Mouse (Mus musculus) liver, embryonic 14.5 days (tissue): Measurements from ENCODE around the gene Rassf1. TPM values are rescaled to one million over a fixed set of nuclear protein-coding genes. Genes with fewer than 3 reads are reported as not detected.
A peak's percentile ranks its signal among the peaks of the same experiment; 100 is the strongest.
"Not testable (repeated sequence)": the region's sequence is repeated elsewhere in the genome, so short reads cannot be mapped to it uniquely, and the experiment has no call there.

ENCODE experiments used
- ATAC-seq: fragments of 200-750 bp; cut with Nextera tagmentation; 2 replicates; pipeline ENCODE4 v1.8.0; 2017; ENCODE audit warnings: moderate number of reproducible peaks, mild to moderate bottlenecking, moderate library complexity; ENCODE audit not compliant: insufficient read depth
- DNase-seq, 3 experiments: peaks; one replicate each; pipeline ENCODE4 v3.0.0-alpha.2; 2012 to 2013; ENCODE audit warnings: low read depth in 3 of 3, low spot score in 3 of 3
- H3K27ac ChIP-seq: fragments of 300-500 bp; sonication (generic); 2 replicates; pipeline ENCODE4 v1.5.1; 2014; ENCODE audit warnings: moderate library complexity, mild to moderate bottlenecking, control low read depth, inconsistent platforms
- H3K27me3 ChIP-seq: fragments of 300-500 bp; sonication (generic); 2 replicates; pipeline ENCODE4 v1.6.1; 2014; ENCODE audit warnings: mild to moderate bottlenecking, low read length, moderate library complexity; ENCODE audit not compliant: control insufficient read depth, insufficient read depth
- H3K36me3 ChIP-seq: fragments of 300-500 bp; sonication (generic); replicated peaks from 2 replicates; pipeline ENCODE4 v1.6.1; 2014; ENCODE audit warnings: low read depth; ENCODE audit not compliant: control insufficient read depth, insufficient read depth
- H3K4me1 ChIP-seq, 2 experiments: fragments of 200-500 bp in 1 of 2; fragments of 300-500 bp in 1 of 2; sonication (generic) in 1 of 2; replicated peaks; 2 replicates each; pipeline ENCODE4 v1.6.1; 2012 to 2014; ENCODE audit warnings: antibody characterized with exemption in 1 of 2, inconsistent platforms in 1 of 2, low read length in 1 of 2; ENCODE audit not compliant: control insufficient read depth in 2 of 2, insufficient read depth in 2 of 2
- H3K4me2 ChIP-seq: fragments of 300-500 bp; sonication (generic); 2 replicates; pipeline ENCODE4 v1.6.1; 2014; ENCODE audit warnings: low read depth, mild to moderate bottlenecking, control low read depth, moderate library complexity
- H3K4me3 ChIP-seq, 2 experiments: fragments of 200-500 bp in 1 of 2; fragments of 300-500 bp in 1 of 2; sonication (generic) in 1 of 2; 2 replicates each; pipeline ENCODE4 v1.5.1; 2012 to 2014; ENCODE audit warnings: low read depth in 2 of 2, low read length in 2 of 2, mild to moderate bottlenecking in 2 of 2, control low read depth in 1 of 2, inconsistent platforms in 1 of 2, moderate library complexity in 1 of 2; ENCODE audit not compliant: insufficient read depth in 1 of 2
- H3K9ac ChIP-seq: fragments of 300-500 bp; sonication (generic); replicated peaks from 2 replicates; pipeline ENCODE4 v1.6.1; 2014; ENCODE audit warnings: mild to moderate bottlenecking, control low read depth, moderate library complexity
- H3K9me3 ChIP-seq: fragments of 300-500 bp; sonication (generic); 2 replicates; pipeline ENCODE4 v1.6.1; 2016; ENCODE audit warnings: low read length, mixed read lengths; ENCODE audit not compliant: control insufficient read depth
- CTCF ChIP-seq: IDR thresholded peaks from 2 replicates; pipeline ENCODE4 v1.5.1; 2016; ENCODE audit warnings: antibody characterized with exemption, low read depth, control low read depth
- EP300 ChIP-seq: IDR thresholded peaks from 2 replicates; pipeline ENCODE4 v1.6.1; 2016; ENCODE audit warnings: antibody characterized with exemption, low read depth
- WGBS: fragments of 180-500 bp; shearing (Covaris S2); extraction: QIAGEN DNeasy Blood & Tissue Kit; methylation state at CpG from one replicate; pipeline ENCODE4 v1.1.7; 2014; ENCODE audit not compliant: insufficient replicate concordance; 5-methylcytosine and 5-hydroxymethylcytosine counted together
- polyA plus RNA-seq, 2 experiments: library from polyadenylated mRNA; depleted of rRNA in 1 of 2; stranded (reverse) in 1 of 2; unstranded in 1 of 2; fragments of >200 nt; fragmentation: Nextera tagmentation in 1 of 2; extraction: Ambion mirVana in 1 of 2; gene quantifications; 2 replicates each; pipeline versions ENCODE4 v1.2.1 to v1.2.3; 2012 to 2014

Rassf1 gene
- polyA plus RNA-seq, 2 experiments = 11.2 to 13.6 TPM

DNA sequence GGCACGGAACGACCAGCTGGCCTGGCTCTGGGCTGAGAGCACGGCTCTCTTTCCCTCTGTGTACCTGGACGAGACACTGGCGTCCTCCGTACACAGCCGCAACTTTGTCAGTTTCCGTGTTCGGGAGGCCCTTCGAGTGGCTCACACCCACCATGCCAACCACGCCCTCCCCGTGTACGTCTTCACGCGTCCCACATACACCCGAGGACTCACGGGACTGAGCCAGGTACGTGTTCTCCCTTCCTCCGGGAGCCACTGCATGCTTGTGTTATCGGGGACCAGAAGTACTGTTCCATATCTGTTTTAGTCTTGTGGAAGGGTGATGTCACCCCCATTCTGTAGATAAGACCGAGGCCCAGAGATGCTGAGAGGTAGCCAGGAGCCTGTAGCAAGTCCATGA lies 19.5 kb downstream of the Rassf1 start:
- 38% methylated on average over 21 of the region's 21 CpGs for WGBS
- Histone ChIP-seq H3K9me3 (no peaks in the 10 kb centered on the region), H3K36me3 (peaks cover 12% of the 10 kb centered on the region), H3K27ac (peak overlapping the region; percentile 84), H3K9ac (peak overlapping the region; percentile 87), H3K4me2 (peak overlapping the region; percentile 85), H3K4me3 (peak overlapping the region; percentile 86 to 88), H3K27me3 (no peaks in the 10 kb centered on the region), H3K4me1 (peaks cover 45 to 58% of the 10 kb centered on the region in 2 experiments)
- ATAC-seq = peak; percentile 71
- no peak for TF ChIP-seq CTCF
- peak; percentile 89 for TF ChIP-seq EP300
- peak; percentile 70 to 81 (median 75) for DNase-seq

DNA sequence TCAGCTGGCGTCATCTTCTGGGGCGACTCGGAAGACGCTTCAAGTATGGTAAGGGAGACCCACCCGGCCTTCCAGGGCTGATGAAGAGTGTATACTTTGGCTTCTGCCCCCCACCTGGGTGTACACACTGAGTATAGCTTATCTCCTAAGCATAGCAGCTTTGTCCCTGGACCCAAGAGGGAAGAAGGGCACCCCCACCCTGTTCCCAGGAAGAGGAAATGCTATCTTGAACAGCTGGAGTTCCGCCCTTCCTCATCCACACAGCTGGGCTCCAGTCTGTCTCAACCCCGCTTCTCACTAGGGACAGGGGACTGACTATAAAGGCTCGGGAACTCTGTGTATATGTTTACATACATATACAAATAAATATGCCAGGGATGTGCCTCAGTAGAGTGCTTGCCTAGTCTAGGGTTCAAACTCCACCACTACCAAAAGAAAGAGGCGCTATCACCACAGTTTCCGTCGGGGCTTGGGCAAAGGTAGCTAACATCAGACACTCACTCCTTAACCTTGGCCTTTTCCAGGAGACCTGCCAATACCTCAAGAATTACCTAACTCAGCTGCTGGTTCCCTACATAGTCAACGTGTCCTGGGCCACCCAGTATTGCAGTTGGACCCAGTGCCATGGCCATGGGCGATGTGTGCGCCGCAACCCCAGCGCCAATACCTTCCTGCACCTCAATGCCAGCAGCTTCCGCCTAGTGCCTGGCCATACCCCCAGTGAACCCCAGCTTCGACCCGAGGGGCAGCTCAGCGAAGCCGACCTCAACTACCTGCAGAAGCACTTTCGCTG lies 20.4 kb downstream of the Rassf1 start:
- H3K9me3 ChIP-seq = no peaks in the 10 kb centered on the region

DNA sequence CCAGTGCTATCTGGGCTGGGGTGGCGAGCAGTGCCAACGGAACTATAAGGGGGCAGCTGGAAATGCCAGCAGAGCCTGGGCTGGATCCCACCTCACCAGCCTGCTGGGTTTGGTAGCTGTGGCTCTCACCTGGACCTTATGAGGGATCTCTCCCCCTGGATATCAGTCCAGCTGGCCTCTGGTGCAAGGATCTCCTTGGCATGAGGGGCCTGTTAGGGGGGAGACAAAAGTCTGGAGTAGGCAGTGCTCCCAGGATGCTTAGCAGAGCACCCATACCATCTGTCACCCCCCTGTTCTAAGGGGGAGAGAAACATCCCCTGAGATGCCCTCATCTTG lies 20.9 kb downstream of the Rassf1 start:
- 83% methylated on average over 2 of the region's 2 CpGs for WGBS

More for the DNA sequence above, 20.4 kb downstream of the Rassf1 start:
- Histone ChIP-seq H3K4me2 (peak overlapping the region; percentile 85), H3K4me3 (peak overlapping the region; percentile 86 to 88), H3K36me3 (peaks cover 12% of the 10 kb centered on the region), H3K4me1 (peaks cover 50 to 60% of the 10 kb centered on the region in 2 experiments), H3K27ac (peak overlapping the region; percentile 84), H3K9ac (peak overlapping the region; percentile 87), H3K27me3 (no peaks in the 10 kb centered on the region)
- WGBS = 75% methylated on average over 22 of the region's 22 CpGs
- peak; percentile 32; the same call in 1 of the 2 replicates for ATAC-seq
- TF ChIP-seq CTCF (no peak), EP300 (no peak)
- DNase-seq = no peak

DNA sequence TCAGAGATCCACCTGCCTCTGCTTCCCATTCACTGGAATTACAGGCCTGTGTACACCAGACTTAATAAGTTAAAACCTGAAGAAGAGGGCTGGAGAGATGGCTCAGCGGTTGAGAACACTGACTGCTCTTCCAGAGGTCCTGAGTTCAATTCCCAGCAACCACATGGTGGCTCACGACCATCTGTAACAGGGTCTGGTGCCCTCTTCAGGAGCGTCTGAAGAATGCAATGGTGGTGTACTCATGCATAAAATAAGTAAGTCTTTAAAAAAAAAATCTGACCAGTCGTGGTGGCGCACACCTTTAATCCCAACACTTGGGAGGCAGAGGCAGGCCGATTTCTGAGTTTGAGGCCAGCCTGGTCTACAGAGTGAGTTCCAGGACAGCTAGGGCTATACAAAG lies 22.4 kb downstream of the Rassf1 start:
- H3K9me3 ChIP-seq, H3K27ac ChIP-seq, H3K4me3 ChIP-seq, ATAC-seq, H3K9ac ChIP-seq, DNase-seq, H3K4me2 ChIP-seq, H3K27me3 ChIP-seq: not testable (repeated sequence)
- 70% methylated on average over 6 of the region's 6 CpGs for WGBS
- TF ChIP-seq CTCF = peak; percentile 48
- Histone ChIP-seq H3K36me3 (peaks cover 12% of the 10 kb centered on the region), H3K4me1 (peaks cover 46 to 50% of the 10 kb centered on the region in 2 experiments)

More for the DNA sequence above, 20.9 kb downstream of the Rassf1 start:
- Histone ChIP-seq H3K36me3 (peaks cover 12% of the 10 kb centered on the region), H3K9me3 (no peaks in the 10 kb centered on the region), H3K27ac (peak overlapping the region; percentile 84), H3K27me3 (no peaks in the 10 kb centered on the region), H3K4me1 (peaks cover 53 to 59% of the 10 kb centered on the region in 2 experiments), H3K4me3 (no peak overlapping the region; a peak in 1 of 4 replicates), H3K9ac (no peak overlapping the region; the same call in 1 of the 2 replicates), H3K4me2 (peak overlapping the region; percentile 85)
- no peak for DNase-seq
- no peak for TF ChIP-seq EP300
- no peak for TF ChIP-seq CTCF
- ATAC-seq = no peak

DNA sequence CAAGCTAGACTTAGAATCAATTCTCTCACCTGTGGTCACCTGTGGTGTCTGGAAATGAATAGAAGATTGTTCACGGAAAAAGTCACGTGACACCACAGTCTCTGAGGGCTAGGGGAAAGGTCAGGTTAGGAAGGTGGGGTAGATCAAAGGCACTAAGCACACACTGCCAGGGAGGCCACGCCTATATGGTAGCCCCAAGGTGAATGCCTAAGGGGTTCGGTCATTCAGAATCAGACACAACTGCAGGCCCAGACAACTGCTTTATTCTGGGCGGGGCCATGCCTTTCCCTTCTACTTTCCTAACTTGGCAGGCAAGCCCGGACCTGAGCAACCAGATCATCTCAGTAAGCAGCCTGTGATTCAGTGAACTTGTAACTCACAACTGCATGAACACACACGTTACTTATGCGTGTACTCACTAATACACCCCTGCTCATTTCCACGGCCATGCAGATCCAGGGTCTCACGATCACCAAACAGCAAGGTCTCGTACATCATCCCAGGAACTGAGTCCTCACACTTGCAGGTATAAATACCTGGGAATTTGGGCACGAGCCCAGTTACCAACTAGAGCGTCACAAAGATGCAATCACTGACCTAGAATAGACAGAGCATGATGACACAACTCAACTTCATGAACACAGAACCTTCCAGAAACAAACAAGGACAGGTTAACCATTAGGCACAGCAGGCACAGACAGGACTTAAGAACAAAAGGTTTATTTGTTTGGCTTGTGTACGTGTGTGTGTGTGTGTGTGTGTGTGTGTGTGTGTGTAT lies 24.4 kb downstream of the Rassf1 start:
- WGBS = 79% methylated on average over 14 of the region's 14 CpGs
- no peak overlapping the region for H3K4me3 ChIP-seq
- H3K27ac ChIP-seq = peak overlapping the region; percentile 53
- H3K9me3 ChIP-seq = no peaks in the 10 kb centered on the region
- H3K27me3 ChIP-seq = no peaks in the 10 kb centered on the region
- H3K36me3 ChIP-seq = peaks cover 12% of the 10 kb centered on the region
- TF ChIP-seq CTCF = no peak
- no peak for TF ChIP-seq EP300
- H3K9ac ChIP-seq = no peak overlapping the region
- peaks cover 39 to 48% of the 10 kb centered on the region in 2 experiments for H3K4me1 ChIP-seq
- DNase-seq (no peak), ATAC-seq (no peak)
- H3K4me2 ChIP-seq = no peak overlapping the region
